Mouse (Mus musculus) CH12.LX (cell line): ENCODE measurements around the gene Taf8. TPM values are rescaled to one million over a fixed set of nuclear protein-coding genes. Genes with fewer than 3 reads are reported as not detected.

Experiments used
- DNase-seq: peaks from one replicate; pipeline ENCODE4 v3.0.0-alpha.2; 2013; ENCODE audit errors: extremely low read depth
- H3K27ac ChIP-seq: 2 replicates; pipeline ENCODE4 v1.5.1; 2012; ENCODE audit warnings: low read depth, mild to moderate bottlenecking, control low read depth, moderate library complexity; ENCODE audit not compliant: insufficient read depth
- H3K27me3 ChIP-seq: replicated peaks from 2 replicates; pipeline ENCODE3; 2012; ENCODE audit warnings: inconsistent platforms
- H3K36me3 ChIP-seq, 2 experiments: replicated peaks in 1 of 2; 2 replicates each; pipeline versions ENCODE3 to v1.6.1; 2012; ENCODE audit warnings: inconsistent platforms in 1 of 2, low read length in 1 of 2, mild to moderate bottlenecking in 1 of 2, mixed read lengths in 1 of 2, moderate library complexity in 1 of 2; ENCODE audit not compliant: control insufficient read depth in 1 of 2, insufficient read depth in 1 of 2
- H3K4me1 ChIP-seq, 2 experiments: 2 replicates each; pipeline ENCODE4 v1.6.1; 2012; ENCODE audit warnings: inconsistent platforms in 1 of 2, moderate library complexity in 1 of 2; ENCODE audit not compliant: insufficient read depth in 2 of 2, control insufficient read depth in 1 of 2
- H3K4me2 ChIP-seq: 2 replicates; pipeline ENCODE4 v1.6.1; 2012; ENCODE audit warnings: low read depth, mild to moderate bottlenecking, control low read depth; ENCODE audit not compliant: poor library complexity, insufficient read depth, severe bottlenecking
- H3K4me3 ChIP-seq, 3 experiments: fragments of 150-350 bp in 1 of 3; sonication (generic) in 1 of 3; replicated peaks in 1 of 3; 2 replicates each; pipeline versions ENCODE3 to v1.5.1; 2011 to 2012; ENCODE audit warnings: low read depth in 2 of 3, low read length in 2 of 3, mild to moderate bottlenecking in 2 of 3, moderate library complexity in 2 of 3, control low read depth in 1 of 3, improper control_type of control experiment in 1 of 3, inconsistent platforms in 1 of 3, mixed read lengths in 1 of 3; ENCODE audit not compliant: poor library complexity in 1 of 3
- H3K79me2 ChIP-seq: replicated peaks from 2 replicates; pipeline ENCODE4 v1.6.1; 2012; ENCODE audit warnings: mild to moderate bottlenecking, moderate library complexity; ENCODE audit not compliant: control insufficient read depth, poor library complexity, insufficient read depth, severe bottlenecking; ENCODE audit errors: extremely low read depth
- H3K9ac ChIP-seq: 2 replicates; pipeline ENCODE4 v1.6.1; 2012; ENCODE audit warnings: low read depth, mild to moderate bottlenecking, control low read depth, moderate library complexity; ENCODE audit not compliant: insufficient read depth
- H3K9me3 ChIP-seq: replicated peaks from 2 replicates; pipeline ENCODE3; 2012; ENCODE audit warnings: low read length, inconsistent platforms, mixed read lengths
- BHLHE40 ChIP-seq: IDR thresholded peaks from 2 replicates; pipeline ENCODE4 v1.6.1; 2011; ENCODE audit warnings: mild to moderate bottlenecking, low read depth, low read length, improper control_type of control experiment
- CHD2 ChIP-seq: IDR thresholded peaks from 2 replicates; pipeline ENCODE4 v1.6.1; 2011; ENCODE audit warnings: low read length, improper control_type of control experiment
- ELF1 ChIP-seq: IDR thresholded peaks from 2 replicates; pipeline ENCODE4 v1.6.1; 2014; ENCODE audit warnings: low read depth, mild to moderate bottlenecking, inconsistent platforms, low read length, improper control_type of control experiment
- EP300 ChIP-seq: IDR thresholded peaks from 2 replicates; pipeline ENCODE4 v1.6.1; 2011; ENCODE audit warnings: low read length, improper control_type of control experiment
- GABPA ChIP-seq: IDR thresholded peaks from 2 replicates; pipeline ENCODE4 v1.6.1; 2012; ENCODE audit warnings: low read depth, low read length, improper control_type of control experiment, inconsistent platforms; ENCODE audit not compliant: insufficient replicate concordance
- HCFC1 ChIP-seq: IDR thresholded peaks from 2 replicates; pipeline ENCODE4 v1.6.1; 2012; ENCODE audit warnings: low read depth, mild to moderate bottlenecking, inconsistent platforms, low read length, improper control_type of control experiment
- IRF4 ChIP-seq: IDR thresholded peaks from 2 replicates; pipeline ENCODE4 v1.6.1; 2014; ENCODE audit warnings: low read depth, mild to moderate bottlenecking, inconsistent platforms, low read length, improper control_type of control experiment
- JUN ChIP-seq: IDR thresholded peaks from 2 replicates; pipeline ENCODE4 v1.6.1; 2011; ENCODE audit warnings: low read depth, mild to moderate bottlenecking, low read length, improper control_type of control experiment, moderate library complexity; ENCODE audit not compliant: insufficient read depth
- MAFK ChIP-seq: IDR thresholded peaks from 2 replicates; pipeline ENCODE4 v1.6.1; 2011; ENCODE audit warnings: low read length, improper control_type of control experiment; ENCODE audit not compliant: insufficient replicate concordance
- MAZ ChIP-seq: IDR thresholded peaks from 2 replicates; pipeline ENCODE4 v1.6.1; 2012; ENCODE audit warnings: low read depth, mild to moderate bottlenecking, inconsistent platforms, low read length, improper control_type of control experiment, moderate library complexity
- MEF2A ChIP-seq: IDR thresholded peaks from 2 replicates; pipeline ENCODE4 v1.6.1; 2014; ENCODE audit warnings: low read depth, mild to moderate bottlenecking, inconsistent platforms, low read length, improper control_type of control experiment, borderline replicate concordance
- NRF1 ChIP-seq: IDR thresholded peaks from 2 replicates; pipeline ENCODE4 v1.6.1; 2014; ENCODE audit warnings: low read depth, mild to moderate bottlenecking, inconsistent platforms, low read length, improper control_type of control experiment, moderate library complexity
- PAX5 ChIP-seq: IDR thresholded peaks from 2 replicates; pipeline ENCODE4 v1.6.1; 2012; ENCODE audit warnings: low read length, inconsistent platforms, mixed read lengths
- POLR2A ChIP-seq: IDR thresholded peaks from 2 replicates; pipeline ENCODE4 v1.6.1; 2011; ENCODE audit warnings: low read depth, mild to moderate bottlenecking, improper control_type of control experiment, low read length
- RAD21 ChIP-seq: IDR thresholded peaks from 2 replicates; pipeline ENCODE4 v1.6.1; 2011; ENCODE audit warnings: low read depth, mild to moderate bottlenecking, low read length, improper control_type of control experiment, moderate library complexity
- SMC3 ChIP-seq: IDR thresholded peaks from 2 replicates; pipeline ENCODE4 v1.6.1; 2011; ENCODE audit warnings: low read depth, low read length, improper control_type of control experiment
- TBP ChIP-seq: conservative IDR thresholded peaks from 2 replicates; pipeline ENCODE4 v1.6.1; 2011; ENCODE audit warnings: low read depth, low read length, improper control_type of control experiment
- ZMIZ1 ChIP-seq: IDR thresholded peaks from 2 replicates; pipeline ENCODE4 v1.6.1; 2012; ENCODE audit warnings: low read depth, mild to moderate bottlenecking, inconsistent platforms, low read length, improper control_type of control experiment
- ZNF384 ChIP-seq: IDR thresholded peaks from 2 replicates; pipeline ENCODE4 v1.6.1; 2012; ENCODE audit warnings: low read depth, low read length, improper control_type of control experiment, inconsistent platforms
- dilution Hi-C: fragments of 300-500 bp; cut with MboI; formaldehyde crosslinking; loops from 2 replicates; pipeline ENCODE4 v1.14.3; 2020; ENCODE audit warnings: low sequenced_read_pairs; ENCODE audit not compliant: extremely low pct_unique_long_range_greater_than_20kb, extremely low pct_ligation_motif_present
- in situ Hi-C: fragments of 300-500 bp; cut with MboI; formaldehyde crosslinking; loops from 3 replicates; pipeline ENCODE4 v1.14.3; 2019; ENCODE audit warnings: low sequenced_read_pairs, low pct_ligation_motif_present, low pct_unique_long_range_greater_than_20kb, mixed read lengths
- polyA plus RNA-seq: library from polyadenylated mRNA; unstranded; fragments of >175 nt; gene quantifications from 2 replicates; pipeline ENCODE4 v1.2.1, GENCODE M21; 2012; ENCODE audit warnings: low read depth; ENCODE audit not compliant: insufficient read length
- total RNA-seq, 2 experiments: library from RNA; depleted of rRNA; stranded (reverse); fragments of 300-350 nt in 1 of 2; fragments of >200 nt in 1 of 2; gene quantifications; 2 replicates each; pipeline ENCODE4 v1.2.3; 2012 to 2014

Taf8 gene
- total and polyA plus RNA-seq, 3 experiments = 16.9 to 18.0 (median 17.0) TPM

DNA sequence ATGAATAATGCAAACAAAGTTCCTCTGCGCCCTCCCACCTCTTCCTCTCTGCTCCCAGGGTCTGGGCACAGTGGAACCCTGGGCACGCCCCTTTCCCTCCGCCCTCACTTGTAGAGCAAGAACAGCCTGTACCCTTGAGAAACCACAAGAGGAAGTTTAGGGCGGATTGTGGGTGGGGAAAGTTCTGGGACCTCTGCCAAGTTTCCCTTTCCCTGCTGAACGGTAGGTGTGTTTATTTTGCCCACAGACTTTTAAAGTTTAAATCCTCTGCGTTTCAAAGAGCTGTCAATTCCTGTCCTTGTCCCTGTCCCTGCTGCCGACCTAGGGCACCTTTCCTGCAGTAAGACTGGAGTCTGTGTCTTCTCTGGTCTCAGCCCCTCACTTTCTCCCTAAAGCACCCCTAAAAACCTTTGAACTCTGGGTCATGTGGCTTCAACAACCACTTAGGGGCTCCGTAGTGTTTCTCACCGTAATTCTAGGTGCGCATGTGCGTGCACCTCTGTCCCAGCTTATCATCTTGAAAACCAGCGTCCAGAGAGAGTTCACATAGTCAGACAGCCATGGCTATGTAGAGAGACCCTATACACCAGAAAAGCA is 6.0 kb upstream of the Taf8 start (continued):
- TF ChIP-seq BHLHE40 (peak; percentile 55; the same call in 1 of the 2 replicates), HCFC1 (0 out of 2 replicates have a peak, but pooled peaks have one; percentile 8), PAX5 (no peak), JUN (no peak), IRF4 (peak; percentile 78), NRF1 (peak; percentile 84), SMC3 (no peak), MAZ (0 out of 2 replicates have a peak, but pooled peaks have one; percentile 58), RAD21 (no peak), CHD2 (no peak), GABPA (no peak), MAFK (peak; percentile 77), ELF1 (no peak), MEF2A (peak; percentile 52; the same call in 1 of the 2 replicates), EP300 (peak; percentile 67; the same call in 1 of the 2 replicates)

DNA sequence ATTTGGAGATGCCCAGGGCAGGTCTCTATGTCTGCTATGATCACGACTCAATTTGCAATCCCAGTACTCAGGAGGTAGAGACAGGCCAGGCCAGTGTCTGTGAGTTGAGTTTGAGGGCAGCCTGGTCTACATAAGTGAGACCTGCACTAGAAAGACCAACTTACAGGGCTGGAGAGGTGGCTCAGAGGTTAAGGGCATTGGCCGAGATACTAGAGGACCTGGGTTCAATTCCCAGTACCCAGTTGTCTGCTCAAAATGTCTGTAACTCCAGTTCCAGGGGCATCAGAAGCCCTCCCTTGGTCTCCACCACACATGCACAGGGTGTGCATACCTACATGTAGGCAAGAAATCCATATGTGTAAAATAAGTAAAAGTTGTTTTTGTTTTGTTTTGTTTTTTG is 5.4 kb upstream of the Taf8 start:
- dilution Hi-C loops = no loop called here
- no peak overlapping the region for H3K9ac ChIP-seq
- no peaks in the 10 kb centered on the region for H3K36me3 ChIP-seq
- no peaks in the 10 kb centered on the region for H3K79me2 ChIP-seq
- TF ChIP-seq POLR2A (no peak), TBP (peak; percentile 75; the same call in 1 of the 2 replicates), ZNF384 (no peak)
- peaks cover 10% of the 10 kb centered on the region for H3K27me3 ChIP-seq
- no peak overlapping the region for H3K4me3 ChIP-seq
- H3K4me2 ChIP-seq = peak overlapping the region; percentile 84; the same call in 1 of the 2 replicates
- no peak for DNase-seq
- no peak overlapping the region for H3K27ac ChIP-seq
- in situ Hi-C loops = no loop called here
- H3K9me3 ChIP-seq = no peaks in the 10 kb centered on the region
- peaks cover 6 to 61% of the 10 kb centered on the region in 2 experiments for H3K4me1 ChIP-seq

DNA sequence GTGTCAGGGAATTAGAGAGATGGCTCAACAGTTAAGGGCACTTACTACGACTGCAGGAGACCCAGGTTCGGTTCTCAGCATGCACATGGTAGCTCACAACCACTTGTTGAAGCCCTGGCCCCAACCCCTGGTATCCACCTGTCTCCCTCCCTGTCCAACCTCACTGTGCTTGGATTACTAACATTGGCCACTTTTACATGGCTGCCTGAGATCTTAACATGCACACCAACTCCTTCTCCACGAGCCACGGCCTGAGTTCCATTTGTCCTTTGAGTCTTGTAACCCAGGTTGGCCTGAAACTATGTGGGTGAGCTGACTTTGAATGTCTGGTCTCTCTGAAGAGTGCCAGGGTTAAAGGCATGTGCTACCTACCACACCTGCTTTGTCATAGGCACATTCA is 4.6 kb upstream of the Taf8 start:
- Histone ChIP-seq H3K27me3 (peaks cover 10% of the 10 kb centered on the region), H3K36me3 (no peaks in the 10 kb centered on the region), H3K79me2 (no peaks in the 10 kb centered on the region), H3K27ac (no peak overlapping the region), H3K4me2 (no peak overlapping the region), H3K4me3 (no peak overlapping the region), H3K9me3 (no peaks in the 10 kb centered on the region), H3K4me1 (peaks cover 4 to 56% of the 10 kb centered on the region in 2 experiments), H3K9ac (no peak overlapping the region)
- no peak for DNase-seq
- TF ChIP-seq BHLHE40 (no peak), CHD2 (no peak), POLR2A (no peak), ZMIZ1 (no peak), JUN (no peak)
- in situ Hi-C loops = no loop called here
- dilution Hi-C loops = no loop called here
